Mouse (Mus musculus) ES-Bruce4 (cell line): ENCODE data around the gene Maml3. TPM values are rescaled to one million over a fixed set of nuclear protein-coding genes. Genes with fewer than 3 reads are reported as not detected.

Experiments
- H3K27ac ChIP-seq: 2 replicates; pipeline ENCODE4 v1.5.1; 2012; ENCODE audit warnings: low read length, inconsistent platforms; ENCODE audit not compliant: insufficient read depth
- H3K27me3 ChIP-seq: 2 replicates; pipeline ENCODE4 v1.6.1; 2012; ENCODE audit warnings: mild to moderate bottlenecking, low read length, inconsistent platforms; ENCODE audit not compliant: control insufficient read depth, poor library complexity, insufficient read depth, severe bottlenecking
- H3K36me3 ChIP-seq: 2 replicates; pipeline ENCODE4 v1.6.1; 2012; ENCODE audit warnings: inconsistent platforms, mild to moderate bottlenecking, low read length, moderate library complexity; ENCODE audit not compliant: control insufficient read depth, poor library complexity, insufficient read depth, severe bottlenecking
- H3K4me1 ChIP-seq: one replicate; pipeline ENCODE4 v1.8.1; 2011; ENCODE audit warnings: low read length; ENCODE audit not compliant: control insufficient read depth, insufficient read depth
- H3K4me3 ChIP-seq: 2 replicates; pipeline ENCODE4 v1.5.1; 2011; ENCODE audit warnings: low read depth, mild to moderate bottlenecking, low read length
- H3K9ac ChIP-seq: 2 replicates; pipeline ENCODE4 v1.6.1; 2012; ENCODE audit warnings: low read depth, mild to moderate bottlenecking, inconsistent platforms; ENCODE audit not compliant: poor library complexity, severe bottlenecking
- H3K9me3 ChIP-seq: replicated peaks from 2 replicates; pipeline ENCODE4 v1.6.1; 2012; ENCODE audit warnings: mild to moderate bottlenecking, low read length, inconsistent platforms; ENCODE audit not compliant: control insufficient read depth, poor library complexity, insufficient read depth, severe bottlenecking
- CTCF ChIP-seq: IDR thresholded peaks from one replicate; pipeline ENCODE4 v1.8.1; 2011; ENCODE audit warnings: low read depth, low read length
- EP300 ChIP-seq: IDR thresholded peaks from 2 replicates; pipeline ENCODE4 v1.6.1; 2011; ENCODE audit warnings: low read depth, low read length; ENCODE audit not compliant: insufficient read depth
- POLR2A ChIP-seq: IDR thresholded peaks from one replicate; pipeline ENCODE4 v1.8.1; 2011; ENCODE audit warnings: low read length; ENCODE audit not compliant: insufficient read depth
- polyA plus RNA-seq: library from polyadenylated mRNA; stranded (reverse); fragments of >200 nt; gene quantifications from 2 replicates; pipeline ENCODE4 v1.2.4, GENCODE M21; 2011; ENCODE audit warnings: low read depth; ENCODE audit not compliant: missing spikeins, insufficient read depth, insufficient read length

The Maml3 gene
- polyA plus RNA-seq, 1 experiment = 5.7 TPM

- Histone ChIP-seq H3K4me3 (no peak overlapping the region), H3K27me3 (no peaks in the 10 kb centered on the region), H3K27ac (no peak overlapping the region), H3K9me3 (no peaks in the 10 kb centered on the region), H3K36me3 (no peaks in the 10 kb centered on the region), H3K9ac (no peak overlapping the region), H3K4me1 (no peaks in the 10 kb centered on the region)
- TF ChIP-seq EP300 (no peak), POLR2A (no peak), CTCF (no peak)
Measured at GRCm38 (mm10) chr3:51885487-51885886, 219.4 kb downstream of the Maml3 start.

DNA sequence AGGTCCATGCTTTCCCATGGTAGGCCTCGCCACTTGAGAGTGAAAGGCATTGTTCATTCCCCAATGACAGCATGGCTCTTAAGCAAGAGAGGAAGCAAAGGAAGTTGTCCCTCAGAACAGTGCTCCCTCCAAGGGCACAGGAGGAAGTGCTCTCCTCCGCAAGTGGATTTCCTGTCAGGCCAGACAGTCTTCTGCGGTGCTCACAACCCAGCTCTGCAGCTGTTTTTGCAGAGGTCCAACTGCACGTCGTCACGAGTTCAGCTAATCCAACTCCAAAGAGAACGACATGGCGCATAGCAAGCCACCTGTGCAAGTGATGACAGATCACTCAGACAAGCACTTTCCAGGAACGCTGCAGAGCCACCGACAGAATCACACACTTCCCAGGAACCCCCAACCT is 222.9 kb downstream of the Maml3 start:
- Histone ChIP-seq H3K4me1 (no peaks in the 10 kb centered on the region), H3K9me3 (no peaks in the 10 kb centered on the region), H3K9ac (no peak overlapping the region), H3K27me3 (0 out of 2 replicates have a peak, but pooled peaks cover 3% of the 10 kb centered on the region), H3K36me3 (no peaks in the 10 kb centered on the region), H3K4me3 (no peak overlapping the region), H3K27ac (no peak overlapping the region)
- TF ChIP-seq EP300 = no peak
- TF ChIP-seq CTCF = no peak
- TF ChIP-seq POLR2A = no peak

- Histone ChIP-seq H3K4me3 (no peak overlapping the region), H3K27me3 (0 out of 2 replicates have a peak, but pooled peaks cover 3% of the 10 kb centered on the region), H3K36me3 (no peaks in the 10 kb centered on the region), H3K9ac (no peak overlapping the region), H3K4me1 (no peaks in the 10 kb centered on the region), H3K9me3 (no peaks in the 10 kb centered on the region), H3K27ac (no peak overlapping the region)
- TF ChIP-seq CTCF = no peak
- no peak for TF ChIP-seq EP300
- TF ChIP-seq POLR2A = no peak
Measured at GRCm38 (mm10) chr3:51881393-51881792, 223.5 kb downstream of the Maml3 start.

DNA sequence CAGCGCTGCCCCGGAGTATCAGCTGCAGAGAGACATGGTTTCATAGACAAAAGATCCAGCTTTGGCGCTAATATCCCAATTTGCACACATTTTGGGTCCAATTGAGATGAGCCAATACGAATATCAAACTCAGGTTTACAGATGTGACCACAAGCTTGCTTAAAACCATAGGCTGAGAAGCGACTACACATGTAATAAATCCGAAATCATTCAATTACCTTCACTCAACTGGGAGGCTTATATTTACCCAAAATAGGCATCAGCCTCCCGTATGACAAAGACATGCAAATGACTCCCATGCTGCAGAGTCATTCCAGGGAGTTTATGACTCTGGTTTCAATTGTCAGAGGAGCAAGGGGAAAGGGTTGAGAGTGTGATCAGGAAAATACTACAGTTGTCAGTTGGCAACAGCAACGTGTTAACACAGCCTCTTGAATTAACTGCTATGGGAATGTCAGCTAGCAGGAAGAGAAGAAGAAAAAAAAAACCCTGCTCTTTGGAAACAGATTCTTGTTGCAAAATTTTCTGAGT is 224.3 kb downstream of the Maml3 start:
- TF ChIP-seq CTCF = no peak
- TF ChIP-seq POLR2A = no peak
- TF ChIP-seq EP300 = no peak
- Histone ChIP-seq H3K27ac (no peak overlapping the region), H3K4me1 (no peaks in the 10 kb centered on the region)

DNA sequence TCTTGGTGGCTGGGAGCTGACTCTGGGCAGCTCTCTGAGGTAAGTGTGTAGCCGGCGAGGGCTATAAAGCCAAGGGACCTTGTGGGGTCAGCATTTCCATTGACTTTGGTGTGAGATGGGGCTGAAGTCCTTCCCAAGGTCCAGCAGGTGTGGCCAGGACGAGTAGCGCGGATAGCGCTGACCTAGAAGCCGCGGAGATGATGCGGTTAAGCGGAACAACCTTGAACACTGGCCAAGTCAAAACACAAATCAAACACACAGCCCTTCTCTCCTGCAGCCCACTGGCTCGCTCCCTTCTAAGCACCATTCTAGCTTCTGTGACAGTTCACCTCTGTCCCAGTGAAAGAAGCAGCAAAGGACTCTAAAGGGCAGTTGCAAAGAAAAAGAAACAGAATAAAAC is 225.7 kb downstream of the Maml3 start:
- Histone ChIP-seq H3K4me3 (no peak overlapping the region), H3K36me3 (no peaks in the 10 kb centered on the region), H3K27ac (no peak overlapping the region), H3K9ac (no peak overlapping the region), H3K9me3 (no peaks in the 10 kb centered on the region), H3K27me3 (0 out of 2 replicates have a peak, but pooled peaks cover 3% of the 10 kb centered on the region), H3K4me1 (no peaks in the 10 kb centered on the region)
- TF ChIP-seq POLR2A = no peak

More for the DNA sequence above, 224.3 kb downstream of the Maml3 start:
- no peak overlapping the region for H3K9ac ChIP-seq
- H3K9me3 ChIP-seq = no peaks in the 10 kb centered on the region
- no peak overlapping the region for H3K4me3 ChIP-seq
- H3K36me3 ChIP-seq = no peaks in the 10 kb centered on the region
- H3K27me3 ChIP-seq = 0 out of 2 replicates have a peak, but pooled peaks cover 3% of the 10 kb centered on the region

GRCm38 (mm10) chr3:51878577-51878976 is 226.3 kb downstream of the Maml3 start:
- Histone ChIP-seq H3K4me1 (no peaks in the 10 kb centered on the region), H3K27ac (no peak overlapping the region), H3K36me3 (no peaks in the 10 kb centered on the region), H3K27me3 (0 out of 2 replicates have a peak, but pooled peaks cover 3% of the 10 kb centered on the region), H3K9ac (no peak overlapping the region), H3K9me3 (no peaks in the 10 kb centered on the region), H3K4me3 (no peak overlapping the region)
- TF ChIP-seq POLR2A (no peak), CTCF (no peak), EP300 (no peak)
